Mouse (Mus musculus) cerebellum, adult 2 months (tissue): ENCODE data around the gene Rfx3.

Source experiments
- CTCF ChIP-seq: fragments of 200-500 bp; IDR thresholded peaks from 2 replicates; pipeline ENCODE4 v1.5.1; 2011; ENCODE audit warnings: low read depth, mild to moderate bottlenecking, control low read depth, low read length, moderate library complexity, borderline replicate concordance; ENCODE audit not compliant: insufficient read depth
- POLR2A ChIP-seq: fragments of 200-500 bp; IDR thresholded peaks from 2 replicates; pipeline ENCODE4 v1.6.1; 2011; ENCODE audit warnings: low read length, control low read depth, borderline replicate concordance; ENCODE audit not compliant: insufficient read depth

GRCm38 (mm10) chr19:27967590-27967989 is 43.4 kb downstream of the Rfx3 start:
- TF ChIP-seq CTCF (no peak), POLR2A (no peak)
